Mouse (Mus musculus): ENCODE results near the gene Ptger1. TPM values are rescaled to one million over a fixed set of nuclear protein-coding genes. Genes with fewer than 3 reads are reported as not detected.

The Ptger1 gene
- total and polyA plus RNA-seq, 3 experiments, result 3.3 to 7.6 TPM; not detected in 1

DNA sequence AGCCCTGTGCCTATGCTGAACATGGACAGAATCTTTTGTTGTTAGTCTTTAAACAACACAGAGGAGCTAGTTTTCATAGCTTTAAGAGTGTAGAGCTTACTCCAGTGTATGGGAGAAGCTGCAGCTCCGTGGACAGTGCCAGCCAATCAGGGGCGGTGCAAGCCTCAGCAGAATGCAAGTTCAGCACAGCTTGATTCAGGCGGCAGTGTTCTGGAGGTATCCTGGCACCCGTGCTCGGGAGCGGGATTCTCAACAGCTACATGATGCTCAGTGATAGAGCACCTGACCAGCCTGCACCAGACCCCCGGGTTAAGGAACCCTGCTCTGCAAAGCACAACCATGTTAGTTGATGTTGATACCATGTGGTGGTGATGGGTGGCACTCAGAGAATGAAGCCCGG is 5.9 kb upstream of the Ptger1 start:
- no peak overlapping the region for H3K4me2 ChIP-seq (ENCODE audit: insufficient read depth, low read depth, poor library complexity, severe bottlenecking)
- dilution Hi-C loops (cut with MboI; ENCODE audit: extremely low pct_ligation_motif_present, extremely low pct_unique_long_range_greater_than_20kb, low sequenced_read_pairs), result no loop called here
- H3K4me3 ChIP-seq (replicated peaks in 1 of 3; ENCODE audit: low read depth in 2 of 3, low read length in 2 of 3, poor library complexity in 1 of 3), result no peak overlapping the region

DNA sequence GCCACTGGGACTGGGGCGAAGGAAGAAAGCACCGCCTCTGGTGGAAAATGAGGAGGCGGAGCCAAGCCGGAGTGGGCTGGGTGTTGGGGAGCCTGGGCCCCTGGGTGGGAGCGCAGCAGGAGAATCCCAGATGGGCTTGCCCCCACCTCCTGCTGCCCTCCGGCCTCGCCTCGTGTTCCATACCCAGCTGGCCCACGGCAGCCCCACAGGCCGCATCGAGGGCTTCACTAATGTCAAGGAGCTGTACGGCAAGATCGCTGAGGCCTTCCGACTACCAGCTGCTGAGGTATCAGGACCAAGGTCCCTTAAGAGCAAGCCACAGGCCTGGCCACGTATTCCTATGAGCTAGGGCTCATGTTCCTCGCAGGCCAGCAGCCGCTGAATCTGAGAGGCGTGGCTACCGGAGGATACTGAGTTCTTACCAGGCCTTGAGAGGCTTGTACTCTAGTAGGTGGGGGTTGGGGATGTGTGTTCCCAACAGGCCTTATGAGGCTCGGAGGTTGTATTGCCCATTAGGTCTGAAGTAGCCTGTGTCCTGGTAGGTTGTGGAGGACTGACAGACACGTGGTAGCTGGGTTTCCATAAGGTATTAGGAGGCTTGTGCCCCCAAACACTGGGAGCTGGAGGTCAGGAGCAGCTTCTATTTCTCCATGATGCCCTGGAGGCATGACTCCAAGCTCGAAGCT is 5.3 kb upstream of the Ptger1 start:
- Histone ChIP-seq H3K9ac (ENCODE audit: insufficient read depth, low read depth) (no peak overlapping the region), H3K4me2 (ENCODE audit: insufficient read depth, low read depth, poor library complexity, severe bottlenecking) (no peak overlapping the region), H3K27ac (ENCODE audit: insufficient read depth, low read depth) (no peak overlapping the region), H3K4me3 (replicated peaks in 1 of 3; ENCODE audit: low read depth in 2 of 3, low read length in 2 of 3, poor library complexity in 1 of 3) (no peak overlapping the region), H3K9me3 (replicated peaks; ENCODE audit: low read length) (no peaks in the 10 kb centered on the region), H3K79me2 (replicated peaks; ENCODE audit: control insufficient read depth, extremely low read depth, insufficient read depth, poor library complexity, severe bottlenecking) (no peaks in the 10 kb centered on the region), H3K4me1 (ENCODE audit: control insufficient read depth in 1 of 2, insufficient read depth in 2 of 2) (peaks cover 5 to 21% of the 10 kb centered on the region in 2 experiments), H3K36me3 (replicated peaks in 1 of 2; ENCODE audit: control insufficient read depth in 1 of 2, insufficient read depth in 1 of 2, low read length in 1 of 2) (peaks cover 0 to 30% of the 10 kb centered on the region in 2 experiments), H3K27me3 (replicated peaks) (no peaks in the 10 kb centered on the region)
- dilution Hi-C loops (cut with MboI; ENCODE audit: extremely low pct_ligation_motif_present, extremely low pct_unique_long_range_greater_than_20kb, low sequenced_read_pairs) (no loop called here), in situ Hi-C loops (cut with MboI; ENCODE audit: low pct_ligation_motif_present, low pct_unique_long_range_greater_than_20kb, low sequenced_read_pairs) (no loop called here)
- TF ChIP-seq RAD21 (IDR thresholded peaks at IDR 0.05; ENCODE audit: low read depth, low read length) (no peak), MYC (IDR thresholded peaks at IDR 0.05; ENCODE audit: low read depth, low read length) (no peak), ETS1 (conservative IDR thresholded peaks at IDR 0.05; ENCODE audit: low read depth, low read length) (no peak), SIN3A (IDR thresholded peaks at IDR 0.05; ENCODE audit: low read length) (no peak), ZC3H11A (IDR thresholded peaks at IDR 0.05; ENCODE audit: low read depth, low read length) (no peak), NRF1 (IDR thresholded peaks at IDR 0.05; ENCODE audit: low read depth, low read length) (no peak), USF2 (conservative IDR thresholded peaks at IDR 0.05; ENCODE audit: low read depth, low read length) (no peak), POLR2AphosphoS2 (IDR thresholded peaks at IDR 0.05; ENCODE audit: low read depth, low read length) (no peak)
- DNase-seq (ENCODE audit: extremely low read depth), result no peak

More for the DNA sequence above, 5.9 kb upstream of the Ptger1 start:
- no peak overlapping the region for H3K9ac ChIP-seq (ENCODE audit: insufficient read depth, low read depth)
- H3K36me3 ChIP-seq (replicated peaks in 1 of 2; ENCODE audit: control insufficient read depth in 1 of 2, insufficient read depth in 1 of 2, low read length in 1 of 2), result peaks cover 0 to 32% of the 10 kb centered on the region in 2 experiments
- H3K27me3 ChIP-seq (replicated peaks), result no peaks in the 10 kb centered on the region
- TF ChIP-seq ZC3H11A (IDR thresholded peaks at IDR 0.05; ENCODE audit: low read depth, low read length) (no peak), POLR2A (IDR thresholded peaks at IDR 0.05; ENCODE audit: low read depth, low read length) (no peak), ZNF384 (IDR thresholded peaks at IDR 0.05; ENCODE audit: low read depth, low read length) (no peak), SIN3A (IDR thresholded peaks at IDR 0.05; ENCODE audit: low read length) (no peak), MEF2A (IDR thresholded peaks at IDR 0.05; ENCODE audit: borderline replicate concordance, low read depth, low read length) (no peak), NELFE (IDR thresholded peaks at IDR 0.05; ENCODE audit: low read depth, low read length) (no peak), ZKSCAN1 (IDR thresholded peaks at IDR 0.05; ENCODE audit: borderline replicate concordance, low read depth, low read length) (no peak), IRF4 (IDR thresholded peaks at IDR 0.05; ENCODE audit: low read depth, low read length) (no peak), ZMIZ1 (IDR thresholded peaks at IDR 0.05; ENCODE audit: low read depth, low read length) (no peak), CHD2 (IDR thresholded peaks at IDR 0.05; ENCODE audit: low read length) (no peak), USF2 (conservative IDR thresholded peaks at IDR 0.05; ENCODE audit: low read depth, low read length) (no peak), MXI1 (IDR thresholded peaks at IDR 0.05; ENCODE audit: low read depth, low read length) (no peak), E2F4 (IDR thresholded peaks at IDR 0.05; ENCODE audit: insufficient replicate concordance, low read depth, low read length) (no peak), MAFK (IDR thresholded peaks at IDR 0.05; ENCODE audit: insufficient replicate concordance, low read length) (no peak), TCF12 (IDR thresholded peaks at IDR 0.05; ENCODE audit: low read depth, low read length) (no peak)
- peaks cover 5 to 21% of the 10 kb centered on the region in 2 experiments for H3K4me1 ChIP-seq (ENCODE audit: control insufficient read depth in 1 of 2, insufficient read depth in 2 of 2)
- H3K27ac ChIP-seq (ENCODE audit: insufficient read depth, low read depth), result no peak overlapping the region
- in situ Hi-C loops (cut with MboI; ENCODE audit: low pct_ligation_motif_present, low pct_unique_long_range_greater_than_20kb, low sequenced_read_pairs), result no loop called here
- no peaks in the 10 kb centered on the region for H3K9me3 ChIP-seq (replicated peaks; ENCODE audit: low read length)
- no peak for DNase-seq (ENCODE audit: extremely low read depth)
- H3K79me2 ChIP-seq (replicated peaks; ENCODE audit: control insufficient read depth, extremely low read depth, insufficient read depth, poor library complexity, severe bottlenecking), result no peaks in the 10 kb centered on the region

All from CH12.LX (cell line).